Mouse (Mus musculus) liver, adult 2 months (tissue): Measurements from ENCODE around the gene Atp5g1.

Source experiments
- CTCF ChIP-seq: fragments of 200-500 bp; IDR thresholded peaks from 2 replicates; pipeline ENCODE4 v1.5.1; 2011; ENCODE audit warnings: low read depth, low read length, control low read depth
- POLR2A ChIP-seq: fragments of 200-500 bp; IDR thresholded peaks from 2 replicates; pipeline ENCODE4 v1.6.1; 2011; ENCODE audit warnings: low read length, control low read depth; ENCODE audit not compliant: insufficient read depth; ENCODE audit errors: extremely low read depth

DNA sequence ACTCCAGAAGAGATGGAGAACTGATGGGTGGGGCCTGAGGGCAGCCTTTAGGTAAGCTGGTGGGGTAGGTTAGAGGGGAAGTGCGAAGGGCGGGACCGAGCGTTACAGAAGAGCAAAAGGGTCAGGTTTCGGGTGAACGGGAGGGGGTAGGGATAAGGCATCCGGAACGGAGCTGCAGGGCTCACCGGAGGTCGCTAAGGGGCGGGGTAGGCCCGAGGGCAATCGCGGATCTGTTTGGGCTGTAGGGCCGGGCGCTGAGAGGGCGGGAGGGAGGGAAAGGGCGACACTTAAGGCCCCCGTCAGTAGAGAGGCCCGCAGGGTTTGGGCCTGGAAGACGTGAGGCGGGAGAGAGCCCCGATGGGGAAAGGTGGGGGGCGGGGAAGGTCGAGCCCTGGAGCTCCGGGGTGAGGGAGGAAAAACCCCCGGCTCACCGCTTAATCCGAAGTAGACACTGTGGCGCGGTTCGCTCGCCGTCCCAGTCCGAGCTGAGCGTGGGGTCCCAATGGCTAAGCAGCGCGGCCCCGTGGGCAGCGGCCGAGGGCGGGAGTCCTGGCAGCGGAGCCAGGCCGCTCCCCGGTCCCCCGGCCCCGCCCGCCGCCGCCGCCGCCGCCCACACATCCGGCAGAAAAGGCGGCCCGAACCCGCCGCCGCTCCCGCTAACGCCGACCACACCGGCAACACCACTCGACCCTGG, 10.8 kb downstream of the Atp5g1 start:
- no peak for TF ChIP-seq CTCF
- TF ChIP-seq POLR2A, result no peak
